Mouse (Mus musculus) heart, postnatal 0 days (tissue): ENCODE measurements around the gene Epo.

ENCODE experiments used
- CTCF ChIP-seq: IDR thresholded peaks from 2 replicates; pipeline ENCODE4 v1.5.1; 2016; ENCODE audit warnings: antibody characterized with exemption, control low read depth, low read depth
- EP300 ChIP-seq: IDR thresholded peaks from 2 replicates; pipeline ENCODE4 v1.6.1; 2016; ENCODE audit warnings: antibody characterized with exemption, low read depth

DNA sequence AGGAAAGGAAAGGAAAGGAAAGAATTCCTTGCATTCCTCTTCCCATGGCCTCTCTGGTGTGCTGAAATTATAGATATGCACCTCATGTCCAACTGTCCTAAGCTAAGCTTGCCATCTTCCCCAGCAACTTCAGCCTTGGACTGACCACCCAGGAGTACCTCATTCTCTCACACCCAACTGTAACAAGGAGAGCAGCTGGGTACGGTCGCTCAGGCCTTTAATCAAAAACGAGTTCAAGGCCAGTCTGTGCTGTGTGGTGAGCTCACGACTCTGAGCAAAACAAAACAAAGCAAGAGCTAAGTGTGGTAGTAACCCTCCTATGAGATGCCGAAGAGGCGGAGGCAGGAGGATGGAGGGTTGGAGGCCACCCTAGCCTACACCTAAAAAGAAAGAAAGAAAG lies 7.9 kb upstream of the Epo start:
- no peak for TF ChIP-seq CTCF
- TF ChIP-seq EP300 = no peak
